Mouse (Mus musculus): Measurements from ENCODE around the gene Map3k20. TPM values are rescaled to one million over a fixed set of nuclear protein-coding genes. Genes with fewer than 3 reads are reported as not detected.

Gene Map3k20
- total RNA-seq, 1 experiment, result 20.3 TPM

- no peaks in the 10 kb centered on the region for H3K36me3 ChIP-seq (ENCODE audit: control insufficient read depth, insufficient read depth, low read length, poor library complexity, severe bottlenecking)
- H3K9me3 ChIP-seq (ENCODE audit: control insufficient read depth, insufficient read depth, low read depth, low read length), result no peaks in the 10 kb centered on the region
- in situ Hi-C loops (cut with MboI; ENCODE audit: low sequenced_read_pairs in 2 of 2, unreplicated experiment in 2 of 2), result no loop called here
- no peak overlapping the region for H3K4me3 ChIP-seq (ENCODE audit: insufficient read depth in 1 of 2, low read depth in 1 of 2, low read length in 2 of 2, poor library complexity in 1 of 2, severe bottlenecking in 1 of 2)
- TF ChIP-seq MAFK (IDR thresholded peaks at IDR 0.05; ENCODE audit: insufficient read depth, low read depth, low read length) (no peak), ZC3H11A (IDR thresholded peaks at IDR 0.05; ENCODE audit: borderline replicate concordance, low read depth, low read length) (no peak), ZNF384 (IDR thresholded peaks at IDR 0.05; ENCODE audit: low read depth, low read length) (no peak), HCFC1 (IDR thresholded peaks at IDR 0.05; ENCODE audit: borderline replicate concordance, insufficient read depth, low read length) (no peak)
- DNase-seq (ENCODE audit: low read depth, low spot score), result no peak
- H3K9ac ChIP-seq (ENCODE audit: insufficient read depth, low read depth, low read length, poor library complexity, severe bottlenecking), result no peak overlapping the region
- no peak overlapping the region for H3K27ac ChIP-seq (ENCODE audit: insufficient read depth, low read depth, low read length, poor library complexity, severe bottlenecking)
- H3K4me1 ChIP-seq (ENCODE audit: control insufficient read depth in 2 of 2, insufficient read depth in 2 of 2, low read length in 2 of 2, poor library complexity in 1 of 2), result peaks cover 2 to 12% of the 10 kb centered on the region in 2 experiments; a peak in 3 of 4 replicates
Observed at GRCm38 (mm10) chr2:72443960-72444359, 158.5 kb downstream of the Map3k20 start.

- Histone ChIP-seq H3K27ac (ENCODE audit: insufficient read depth, low read depth, low read length, poor library complexity, severe bottlenecking) (peak overlapping the region; percentile 21; the same call in 1 of the 2 replicates), H3K36me3 (ENCODE audit: control insufficient read depth, insufficient read depth, low read length, poor library complexity, severe bottlenecking) (no peaks in the 10 kb centered on the region), H3K9ac (ENCODE audit: insufficient read depth, low read depth, low read length, poor library complexity, severe bottlenecking) (no peak overlapping the region), H3K9me3 (ENCODE audit: control insufficient read depth, insufficient read depth, low read depth, low read length) (no peaks in the 10 kb centered on the region), H3K4me1 (ENCODE audit: control insufficient read depth in 2 of 2, insufficient read depth in 2 of 2, low read length in 2 of 2, poor library complexity in 1 of 2) (peaks cover 2 to 23% of the 10 kb centered on the region in 2 experiments; a peak in 3 of 4 replicates), H3K4me3 (ENCODE audit: insufficient read depth in 1 of 2, low read depth in 1 of 2, low read length in 2 of 2, poor library complexity in 1 of 2, severe bottlenecking in 1 of 2) (no peak overlapping the region)
- no peak for TF ChIP-seq CHD2 (IDR thresholded peaks at IDR 0.05; ENCODE audit: low read depth, low read length)
- no peak for TF ChIP-seq MAFK (IDR thresholded peaks at IDR 0.05; ENCODE audit: insufficient read depth, low read depth, low read length)
- TF ChIP-seq ZNF384 (IDR thresholded peaks at IDR 0.05; ENCODE audit: low read depth, low read length), result no peak
- TF ChIP-seq HCFC1 (IDR thresholded peaks at IDR 0.05; ENCODE audit: borderline replicate concordance, insufficient read depth, low read length), result no peak
- TF ChIP-seq ZC3H11A (IDR thresholded peaks at IDR 0.05; ENCODE audit: borderline replicate concordance, low read depth, low read length), result no peak
- in situ Hi-C loops (cut with MboI; ENCODE audit: low sequenced_read_pairs in 2 of 2, unreplicated experiment in 2 of 2), result no loop called here
- DNase-seq (ENCODE audit: low read depth, low spot score), result no peak
Observed at GRCm38 (mm10) chr2:72446106-72446505, 160.7 kb downstream of the Map3k20 start.

GRCm38 (mm10) chr2:72446615-72447014 lies 161.2 kb downstream of the Map3k20 start:
- Histone ChIP-seq H3K4me1 (ENCODE audit: control insufficient read depth in 2 of 2, insufficient read depth in 2 of 2, low read length in 2 of 2, poor library complexity in 1 of 2) (peaks cover 2 to 23% of the 10 kb centered on the region in 2 experiments; a peak in 3 of 4 replicates), H3K9me3 (ENCODE audit: control insufficient read depth, insufficient read depth, low read depth, low read length) (no peaks in the 10 kb centered on the region), H3K27ac (ENCODE audit: insufficient read depth, low read depth, low read length, poor library complexity, severe bottlenecking) (no peak overlapping the region; the same call in 1 of the 2 replicates), H3K36me3 (ENCODE audit: control insufficient read depth, insufficient read depth, low read length, poor library complexity, severe bottlenecking) (no peaks in the 10 kb centered on the region), H3K4me3 (ENCODE audit: insufficient read depth in 1 of 2, low read depth in 1 of 2, low read length in 2 of 2, poor library complexity in 1 of 2, severe bottlenecking in 1 of 2) (no peak overlapping the region), H3K9ac (ENCODE audit: insufficient read depth, low read depth, low read length, poor library complexity, severe bottlenecking) (no peak overlapping the region)
- in situ Hi-C loops (cut with MboI; ENCODE audit: low sequenced_read_pairs in 2 of 2, unreplicated experiment in 2 of 2), result no loop called here
- peak; percentile 28 for DNase-seq (ENCODE audit: low read depth, low spot score)
- TF ChIP-seq ZNF384 (IDR thresholded peaks at IDR 0.05; ENCODE audit: low read depth, low read length) (no peak), MAFK (IDR thresholded peaks at IDR 0.05; ENCODE audit: insufficient read depth, low read depth, low read length) (no peak), HCFC1 (IDR thresholded peaks at IDR 0.05; ENCODE audit: borderline replicate concordance, insufficient read depth, low read length) (no peak), ZC3H11A (IDR thresholded peaks at IDR 0.05; ENCODE audit: borderline replicate concordance, low read depth, low read length) (no peak), CHD2 (IDR thresholded peaks at IDR 0.05; ENCODE audit: low read depth, low read length) (no peak)

GRCm38 (mm10) chr2:72453563-72453962 lies 168.1 kb downstream of the Map3k20 start:
- TF ChIP-seq ZNF384 (IDR thresholded peaks at IDR 0.05; ENCODE audit: low read depth, low read length), result no peak
- TF ChIP-seq HCFC1 (IDR thresholded peaks at IDR 0.05; ENCODE audit: borderline replicate concordance, insufficient read depth, low read length), result no peak
- no peak for TF ChIP-seq MAFK (IDR thresholded peaks at IDR 0.05; ENCODE audit: insufficient read depth, low read depth, low read length)
- TF ChIP-seq CHD2 (IDR thresholded peaks at IDR 0.05; ENCODE audit: low read depth, low read length), result no peak
- no peak for TF ChIP-seq ZC3H11A (IDR thresholded peaks at IDR 0.05; ENCODE audit: borderline replicate concordance, low read depth, low read length)
- no peaks in the 10 kb centered on the region for H3K36me3 ChIP-seq (ENCODE audit: control insufficient read depth, insufficient read depth, low read length, poor library complexity, severe bottlenecking)
- in situ Hi-C loops (cut with MboI; ENCODE audit: low sequenced_read_pairs in 2 of 2, unreplicated experiment in 2 of 2), result no loop called here
- H3K9ac ChIP-seq (ENCODE audit: insufficient read depth, low read depth, low read length, poor library complexity, severe bottlenecking), result no peak overlapping the region
- no peaks in the 10 kb centered on the region for H3K9me3 ChIP-seq (ENCODE audit: control insufficient read depth, insufficient read depth, low read depth, low read length)
- DNase-seq (ENCODE audit: low read depth, low spot score), result no peak
- H3K4me1 ChIP-seq (ENCODE audit: control insufficient read depth in 2 of 2, insufficient read depth in 2 of 2, low read length in 2 of 2, poor library complexity in 1 of 2), result peaks cover 5 to 12% of the 10 kb centered on the region in 2 experiments; a peak in 3 of 4 replicates
- H3K27ac ChIP-seq (ENCODE audit: insufficient read depth, low read depth, low read length, poor library complexity, severe bottlenecking), result no peak overlapping the region
- H3K4me3 ChIP-seq (ENCODE audit: insufficient read depth in 1 of 2, low read depth in 1 of 2, low read length in 2 of 2, poor library complexity in 1 of 2, severe bottlenecking in 1 of 2), result no peak overlapping the region

GRCm38 (mm10) chr2:72456189-72456588 lies 170.8 kb downstream of the Map3k20 start:
- H3K36me3 ChIP-seq (ENCODE audit: control insufficient read depth, insufficient read depth, low read length, poor library complexity, severe bottlenecking), result no peaks in the 10 kb centered on the region
- no peak overlapping the region for H3K27ac ChIP-seq (ENCODE audit: insufficient read depth, low read depth, low read length, poor library complexity, severe bottlenecking)
- TF ChIP-seq HCFC1 (IDR thresholded peaks at IDR 0.05; ENCODE audit: borderline replicate concordance, insufficient read depth, low read length) (no peak), MAFK (IDR thresholded peaks at IDR 0.05; ENCODE audit: insufficient read depth, low read depth, low read length) (no peak), ZC3H11A (IDR thresholded peaks at IDR 0.05; ENCODE audit: borderline replicate concordance, low read depth, low read length) (no peak), ZNF384 (IDR thresholded peaks at IDR 0.05; ENCODE audit: low read depth, low read length) (no peak), CHD2 (IDR thresholded peaks at IDR 0.05; ENCODE audit: low read depth, low read length) (no peak)
- peaks cover 2 to 5% of the 10 kb centered on the region in 2 experiments; a peak in 2 of 4 replicates for H3K4me1 ChIP-seq (ENCODE audit: control insufficient read depth in 2 of 2, insufficient read depth in 2 of 2, low read length in 2 of 2, poor library complexity in 1 of 2)
- no peak for DNase-seq (ENCODE audit: low read depth, low spot score)
- no peak overlapping the region for H3K4me3 ChIP-seq (ENCODE audit: insufficient read depth in 1 of 2, low read depth in 1 of 2, low read length in 2 of 2, poor library complexity in 1 of 2, severe bottlenecking in 1 of 2)
- in situ Hi-C loops (cut with MboI; ENCODE audit: low sequenced_read_pairs in 2 of 2, unreplicated experiment in 2 of 2), result no loop called here
- no peaks in the 10 kb centered on the region for H3K9me3 ChIP-seq (ENCODE audit: control insufficient read depth, insufficient read depth, low read depth, low read length)
- H3K9ac ChIP-seq (ENCODE audit: insufficient read depth, low read depth, low read length, poor library complexity, severe bottlenecking), result no peak overlapping the region

Measured in ES-E14 (cell line).